Mouse (Mus musculus): ENCODE measurements around the gene Xpnpep1. TPM values are rescaled to one million over a fixed set of nuclear protein-coding genes. Genes with fewer than 3 reads are reported as not detected.

Xpnpep1 gene
- polyA plus RNA-seq, 1 experiment: 52.9 TPM

DNA sequence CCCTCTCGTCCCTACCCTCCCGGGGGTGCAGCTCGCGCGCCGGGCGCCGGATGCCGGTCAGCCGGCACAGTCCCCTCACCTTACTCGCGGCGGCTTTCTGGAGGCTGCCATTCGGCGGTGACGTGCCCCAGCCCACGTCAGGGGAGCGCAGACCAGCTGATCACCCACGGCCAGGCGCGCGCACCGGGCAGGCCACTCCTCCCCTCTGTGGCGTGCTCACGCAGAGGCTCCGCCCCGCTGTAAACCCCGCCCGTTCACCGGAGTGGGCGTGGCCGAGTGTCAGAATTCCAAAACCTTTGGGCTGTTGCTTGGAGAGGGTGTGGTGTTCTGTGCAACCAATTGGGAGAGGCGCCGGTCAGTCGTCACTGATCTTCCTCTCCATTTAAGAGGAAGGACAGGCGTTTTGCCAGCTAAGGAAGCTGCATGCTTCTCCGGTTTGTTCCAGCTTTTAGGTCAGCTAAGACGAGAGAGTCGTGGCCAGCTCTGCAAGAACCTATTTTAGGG is 1.5 kb downstream of the Xpnpep1 start:
- Histone ChIP-seq H3K4me3 (ENCODE audit: insufficient read depth, low read length) (peak overlapping the region; percentile 73), H3K4me1 (ENCODE audit: control insufficient read depth, insufficient read depth, low read length) (peaks cover 13% of the 10 kb centered on the region), H3K27ac (ENCODE audit: insufficient read depth, low read length) (peak overlapping the region; percentile 61)
- TF ChIP-seq CTCF (IDR thresholded peaks at IDR 0.05; ENCODE audit: extremely low read depth, insufficient read depth, low read length) (no peak), POLR2A (IDR thresholded peaks at IDR 0.05; ENCODE audit: extremely low read depth, insufficient read depth, low read length) (peak; percentile 66)

DNA sequence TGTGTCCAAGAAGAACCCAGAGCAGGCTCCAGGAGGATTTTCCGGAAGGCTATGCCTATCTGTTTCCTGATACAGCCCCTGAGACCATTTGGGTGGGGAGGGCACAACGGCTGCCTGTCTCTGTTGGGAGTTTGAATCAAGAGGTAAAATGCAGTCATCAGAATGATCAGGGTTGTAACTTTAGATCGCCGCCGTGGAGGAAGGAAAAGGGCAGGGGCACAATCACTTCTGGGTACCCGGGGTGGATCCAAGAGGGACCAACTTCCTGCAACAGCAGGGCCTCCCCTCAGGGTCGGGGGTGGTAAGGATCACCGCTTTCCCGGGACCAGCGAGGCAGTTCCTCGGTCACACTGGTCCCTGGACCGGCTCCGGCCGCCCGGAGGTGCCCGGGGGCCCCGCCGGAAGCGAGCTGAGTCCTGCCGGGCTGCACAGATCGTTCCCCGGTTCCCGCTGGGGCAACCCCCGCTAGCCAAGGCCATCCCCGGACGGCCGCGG is 2.0 kb downstream of the Xpnpep1 start:
- H3K27ac ChIP-seq (ENCODE audit: insufficient read depth, low read length): peak overlapping the region; percentile 61
- peak overlapping the region; percentile 73 for H3K4me3 ChIP-seq (ENCODE audit: insufficient read depth, low read length)
- TF ChIP-seq CTCF (IDR thresholded peaks at IDR 0.05; ENCODE audit: extremely low read depth, insufficient read depth, low read length) (no peak), POLR2A (IDR thresholded peaks at IDR 0.05; ENCODE audit: extremely low read depth, insufficient read depth, low read length) (no peak)
- H3K4me1 ChIP-seq (ENCODE audit: control insufficient read depth, insufficient read depth, low read length): peaks cover 13% of the 10 kb centered on the region

DNA sequence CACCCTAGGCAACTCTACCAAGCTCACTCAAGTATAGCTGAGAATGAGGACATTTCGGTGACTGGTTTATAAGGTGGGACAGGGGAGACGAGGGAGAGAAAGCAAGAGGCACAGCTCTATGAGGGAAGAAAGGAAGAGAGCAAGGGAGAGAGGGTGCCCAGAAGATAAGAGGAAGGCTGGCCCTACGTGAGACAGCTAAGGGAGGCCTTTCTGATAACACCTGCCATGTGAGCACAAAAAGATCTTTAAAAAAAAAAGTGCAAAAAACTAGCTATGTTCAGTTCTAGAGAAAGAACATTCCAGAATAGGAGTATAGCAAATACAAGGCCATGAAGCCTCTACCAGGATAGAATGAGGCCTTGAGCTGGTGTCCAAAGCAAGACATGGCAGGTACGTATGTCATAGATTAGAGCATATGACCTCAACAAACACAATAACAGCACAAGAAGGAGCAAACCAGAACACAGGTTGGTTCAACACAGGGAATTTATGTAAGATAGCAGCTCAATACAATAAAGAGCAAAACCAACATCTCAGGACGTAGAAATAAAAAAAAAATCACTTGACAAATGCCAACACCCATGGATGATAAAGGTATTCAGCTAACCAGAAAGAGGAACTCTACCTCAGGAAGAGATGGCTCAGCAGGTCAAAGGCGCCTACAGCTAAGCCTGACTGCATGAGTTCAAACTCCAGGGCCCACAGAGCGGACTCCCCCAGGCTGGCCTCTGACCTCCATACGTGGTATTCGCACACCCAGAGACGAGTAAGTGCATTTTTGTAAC is 6.7 kb downstream of the Xpnpep1 start:
- H3K4me1 ChIP-seq (ENCODE audit: control insufficient read depth, insufficient read depth, low read length): peaks cover 9% of the 10 kb centered on the region
- H3K4me3 ChIP-seq (ENCODE audit: insufficient read depth, low read length): no peak overlapping the region
- TF ChIP-seq POLR2A (IDR thresholded peaks at IDR 0.05; ENCODE audit: extremely low read depth, insufficient read depth, low read length): no peak
- H3K27ac ChIP-seq (ENCODE audit: insufficient read depth, low read length): no peak overlapping the region

DNA sequence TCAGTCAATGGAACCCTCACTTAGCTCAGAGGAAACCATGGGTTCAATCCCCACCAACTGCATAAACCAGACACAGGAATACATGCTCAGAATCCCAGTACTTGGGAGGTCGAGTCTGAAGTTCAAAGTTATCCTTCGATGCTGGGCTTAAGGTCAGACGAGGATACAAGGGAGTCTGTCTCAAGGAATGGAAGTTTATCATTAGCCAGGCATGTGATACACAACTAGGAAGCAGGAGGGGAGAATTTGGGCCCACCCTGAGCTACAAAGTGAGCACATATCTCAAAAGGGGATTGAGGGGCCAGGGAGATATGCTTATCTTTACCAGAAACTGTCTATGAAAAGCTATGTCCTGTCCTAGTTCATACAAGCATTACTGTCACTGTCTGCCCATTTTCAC is 7.4 kb downstream of the Xpnpep1 start:
- no peak overlapping the region for H3K27ac ChIP-seq (ENCODE audit: insufficient read depth, low read length)
- no peak overlapping the region for H3K4me3 ChIP-seq (ENCODE audit: insufficient read depth, low read length)
- peaks cover 8% of the 10 kb centered on the region for H3K4me1 ChIP-seq (ENCODE audit: control insufficient read depth, insufficient read depth, low read length)
- TF ChIP-seq CTCF (IDR thresholded peaks at IDR 0.05; ENCODE audit: extremely low read depth, insufficient read depth, low read length) (no peak), POLR2A (IDR thresholded peaks at IDR 0.05; ENCODE audit: extremely low read depth, insufficient read depth, low read length) (no peak)

DNA sequence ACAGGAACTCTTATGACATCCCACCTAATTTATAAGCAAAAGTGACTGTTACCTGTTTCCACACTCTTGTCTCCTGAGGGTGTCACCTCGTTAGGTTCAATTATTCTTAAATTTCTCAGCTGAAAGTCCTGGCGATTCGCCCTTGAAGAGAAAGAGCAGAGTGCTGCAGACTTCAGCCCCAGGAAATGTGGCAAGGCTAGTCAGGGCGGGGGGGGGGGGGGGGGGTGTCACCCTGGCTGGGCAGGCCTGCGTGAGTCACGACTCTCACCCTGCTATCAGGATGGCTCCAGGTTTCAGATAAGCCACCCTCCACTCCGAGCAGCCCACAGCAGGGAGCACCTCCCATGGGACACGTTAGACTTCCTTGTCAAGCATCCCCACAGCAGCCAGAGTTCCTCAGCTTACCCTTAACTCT is 8.1 kb downstream of the Xpnpep1 start:
- no peak overlapping the region for H3K4me3 ChIP-seq (ENCODE audit: insufficient read depth, low read length)
- no peak overlapping the region for H3K27ac ChIP-seq (ENCODE audit: insufficient read depth, low read length)
- TF ChIP-seq CTCF (IDR thresholded peaks at IDR 0.05; ENCODE audit: extremely low read depth, insufficient read depth, low read length) (no peak), POLR2A (IDR thresholded peaks at IDR 0.05; ENCODE audit: extremely low read depth, insufficient read depth, low read length) (no peak)
- peaks cover 4% of the 10 kb centered on the region for H3K4me1 ChIP-seq (ENCODE audit: control insufficient read depth, insufficient read depth, low read length)

DNA sequence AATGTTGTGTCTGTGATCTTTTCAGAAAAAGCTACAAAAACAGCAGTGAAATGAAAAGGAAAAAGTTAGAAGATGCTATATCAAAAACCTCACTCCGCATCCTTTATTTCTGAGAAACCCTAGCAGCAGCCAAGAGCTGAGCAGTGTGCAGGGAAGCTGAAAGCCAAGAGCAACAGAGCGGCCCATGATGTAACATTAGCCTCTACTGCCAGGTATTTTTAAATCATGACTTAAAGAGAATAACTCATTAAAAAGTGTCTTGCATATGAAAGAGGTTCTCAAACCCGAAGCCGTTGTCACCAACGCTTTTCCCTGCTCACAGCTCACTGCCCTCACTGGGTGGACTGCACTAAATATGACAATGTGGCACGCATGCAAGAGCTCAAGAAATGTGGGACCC is 9.7 kb downstream of the Xpnpep1 start:
- no peak overlapping the region for H3K27ac ChIP-seq (ENCODE audit: insufficient read depth, low read length)
- H3K4me3 ChIP-seq (ENCODE audit: insufficient read depth, low read length): no peak overlapping the region
- no peak for TF ChIP-seq CTCF (IDR thresholded peaks at IDR 0.05; ENCODE audit: extremely low read depth, insufficient read depth, low read length)
- TF ChIP-seq POLR2A (IDR thresholded peaks at IDR 0.05; ENCODE audit: extremely low read depth, insufficient read depth, low read length): no peak
- no peaks in the 10 kb centered on the region for H3K4me1 ChIP-seq (ENCODE audit: control insufficient read depth, insufficient read depth, low read length)

DNA sequence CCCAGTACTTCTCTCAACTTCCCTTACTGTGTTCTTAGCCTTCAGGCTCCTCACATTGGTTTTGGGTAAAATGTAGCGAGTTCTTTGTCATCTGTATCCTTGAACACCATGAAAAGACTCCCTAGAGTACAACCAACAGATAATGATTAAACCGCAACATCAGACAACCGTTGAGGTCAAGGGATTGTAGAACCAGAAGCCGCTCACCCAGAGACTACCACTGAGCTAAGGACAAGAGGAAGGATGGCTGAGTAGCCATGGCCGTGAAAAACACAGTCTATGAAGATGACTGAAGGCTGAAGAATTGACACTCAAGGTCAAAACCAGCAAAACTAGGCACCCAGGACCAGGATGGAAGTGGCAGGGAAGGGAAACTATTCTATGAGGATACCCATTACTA is 10.3 kb downstream of the Xpnpep1 start:
- TF ChIP-seq POLR2A (IDR thresholded peaks at IDR 0.05; ENCODE audit: extremely low read depth, insufficient read depth, low read length): no peak
- TF ChIP-seq CTCF (IDR thresholded peaks at IDR 0.05; ENCODE audit: extremely low read depth, insufficient read depth, low read length): no peak
- H3K4me1 ChIP-seq (ENCODE audit: control insufficient read depth, insufficient read depth, low read length): no peaks in the 10 kb centered on the region
- H3K27ac ChIP-seq (ENCODE audit: insufficient read depth, low read length): no peak overlapping the region
- H3K4me3 ChIP-seq (ENCODE audit: insufficient read depth, low read length): no peak overlapping the region

DNA sequence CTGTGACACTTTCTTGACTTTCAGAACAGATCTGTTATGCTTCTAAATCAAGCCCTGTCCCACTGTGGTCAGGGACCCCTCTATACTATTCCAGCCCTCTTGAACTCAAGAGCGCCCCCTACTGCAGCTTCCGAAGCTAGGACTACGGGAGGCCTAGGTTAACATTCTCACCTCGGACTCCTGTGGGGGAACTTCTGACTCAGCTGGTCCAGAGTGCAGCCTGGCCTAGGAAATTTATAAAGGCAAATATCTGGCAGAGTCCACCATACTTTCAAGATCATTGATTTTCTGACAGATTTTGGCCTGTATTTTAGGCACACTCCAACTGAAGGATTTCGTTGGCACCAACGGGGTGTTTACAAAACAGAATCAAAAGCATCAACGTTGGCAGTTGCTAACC is 11.0 kb downstream of the Xpnpep1 start:
- no peak overlapping the region for H3K27ac ChIP-seq (ENCODE audit: insufficient read depth, low read length)
- H3K4me1 ChIP-seq (ENCODE audit: control insufficient read depth, insufficient read depth, low read length): no peaks in the 10 kb centered on the region
- H3K4me3 ChIP-seq (ENCODE audit: insufficient read depth, low read length): no peak overlapping the region
- TF ChIP-seq POLR2A (IDR thresholded peaks at IDR 0.05; ENCODE audit: extremely low read depth, insufficient read depth, low read length) (no peak), CTCF (IDR thresholded peaks at IDR 0.05; ENCODE audit: extremely low read depth, insufficient read depth, low read length) (no peak)

DNA sequence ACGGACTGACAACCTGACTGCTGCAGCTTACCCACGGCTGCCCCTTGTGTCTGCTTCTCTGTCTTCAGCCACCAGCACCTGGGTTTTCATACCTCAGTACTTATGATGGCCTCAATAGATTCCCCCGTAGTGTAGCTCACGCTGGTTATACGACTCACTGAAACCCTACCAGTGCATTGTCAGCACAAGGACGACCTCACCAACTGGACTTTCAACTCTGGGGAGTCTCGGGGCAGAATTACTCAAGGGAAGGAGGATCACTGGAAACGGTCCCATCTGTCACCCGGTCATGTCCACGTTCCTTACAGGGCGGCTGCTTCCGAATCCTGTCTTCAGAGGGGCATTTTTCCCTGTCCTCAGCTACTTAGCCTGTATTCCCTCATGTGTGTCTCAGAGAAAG is 11.8 kb downstream of the Xpnpep1 start:
- Histone ChIP-seq H3K27ac (ENCODE audit: insufficient read depth, low read length) (no peak overlapping the region), H3K4me1 (ENCODE audit: control insufficient read depth, insufficient read depth, low read length) (no peaks in the 10 kb centered on the region), H3K4me3 (ENCODE audit: insufficient read depth, low read length) (no peak overlapping the region)
- TF ChIP-seq POLR2A (IDR thresholded peaks at IDR 0.05; ENCODE audit: extremely low read depth, insufficient read depth, low read length) (no peak), CTCF (IDR thresholded peaks at IDR 0.05; ENCODE audit: extremely low read depth, insufficient read depth, low read length) (no peak)

DNA sequence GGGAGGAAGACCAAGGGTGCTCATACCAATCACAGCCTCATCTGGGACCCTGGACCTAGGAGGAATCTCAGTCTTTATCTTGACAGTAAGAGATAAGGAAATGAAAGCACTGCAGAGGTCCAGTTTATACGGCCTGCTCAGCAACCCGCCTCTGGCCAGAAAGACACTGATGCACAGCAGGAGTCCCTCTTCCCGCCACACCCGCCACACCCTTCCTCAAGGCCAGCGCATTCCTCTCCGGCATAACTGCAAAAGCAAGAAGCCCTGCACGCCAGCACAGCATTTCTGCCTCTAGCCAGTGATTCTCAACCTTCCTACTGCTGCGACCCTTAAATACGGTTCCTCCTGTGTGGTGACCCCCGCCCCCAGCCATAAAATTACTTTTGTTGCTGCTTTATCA is 16.8 kb downstream of the Xpnpep1 start:
- TF ChIP-seq POLR2A (IDR thresholded peaks at IDR 0.05; ENCODE audit: extremely low read depth, insufficient read depth, low read length): no peak
- no peak for TF ChIP-seq CTCF (IDR thresholded peaks at IDR 0.05; ENCODE audit: extremely low read depth, insufficient read depth, low read length)
- Histone ChIP-seq H3K4me3 (ENCODE audit: insufficient read depth, low read length) (no peak overlapping the region), H3K4me1 (ENCODE audit: control insufficient read depth, insufficient read depth, low read length) (no peaks in the 10 kb centered on the region), H3K27ac (ENCODE audit: insufficient read depth, low read length) (no peak overlapping the region)
